Mouse (Mus musculus) heart, postnatal 4 days (tissue): ENCODE results near the gene Ssr2. TPM values are rescaled to one million over a fixed set of nuclear protein-coding genes. Genes with fewer than 3 reads are reported as not detected.
"Not testable (repeated sequence)": the region's sequence is repeated elsewhere in the genome, so short reads cannot be mapped to it uniquely, and the experiment has no call there.

Experiments used
- DNase-seq: peaks from one replicate; pipeline ENCODE4 v3.0.0; 2021
- total RNA-seq, 2 experiments: library from RNA; stranded (reverse); gene quantifications; 2 replicates each; pipeline ENCODE4 v1.2.3; 2021

Ssr2 gene
- total RNA-seq, 2 experiments from 2014 or later: 145 to 152 TPM

DNA sequence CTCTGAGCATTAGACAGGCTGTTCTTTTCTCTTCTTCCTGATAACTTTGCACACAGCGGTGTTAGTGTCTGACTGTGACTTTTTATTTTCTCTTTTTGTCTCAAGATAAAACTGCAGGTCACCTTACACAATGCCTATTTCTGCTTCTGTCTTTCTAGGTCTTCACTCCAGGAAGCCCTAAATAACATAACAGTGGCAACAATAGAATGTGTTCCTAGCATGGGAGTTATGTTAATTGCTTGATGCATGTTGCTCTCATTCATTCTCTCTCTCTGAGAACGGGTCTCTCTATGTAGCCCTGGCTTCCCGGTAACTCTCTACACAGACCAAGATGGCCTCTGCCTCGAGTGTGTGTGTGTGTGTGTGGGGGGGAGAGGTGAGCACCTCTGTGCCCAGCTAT lies 26.8 kb downstream of the Ssr2 start:
- no peak for DNase-seq

DNA sequence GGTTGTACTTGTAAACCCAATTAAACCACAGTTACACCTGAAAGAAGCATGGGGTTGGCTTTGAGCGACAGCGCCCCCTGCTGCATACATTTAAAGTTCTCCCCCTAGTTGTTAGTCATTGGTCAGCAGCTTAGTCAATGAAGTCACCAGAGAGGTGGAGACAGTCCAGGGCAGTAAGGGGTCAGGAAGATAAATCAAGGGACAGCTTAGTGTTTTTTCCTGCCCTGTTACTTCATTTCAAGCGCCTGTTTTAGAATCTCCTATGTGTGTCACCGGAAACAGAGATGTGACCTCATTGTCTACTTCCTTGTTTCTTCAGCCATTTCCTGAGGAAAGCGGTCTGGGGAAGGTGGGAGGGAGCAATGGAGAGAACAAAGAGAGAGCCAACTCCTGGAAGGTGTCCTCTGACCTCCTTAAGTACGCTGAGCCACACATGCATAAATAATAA lies 28.1 kb downstream of the Ssr2 start:
- DNase-seq: peak; percentile 88

DNA sequence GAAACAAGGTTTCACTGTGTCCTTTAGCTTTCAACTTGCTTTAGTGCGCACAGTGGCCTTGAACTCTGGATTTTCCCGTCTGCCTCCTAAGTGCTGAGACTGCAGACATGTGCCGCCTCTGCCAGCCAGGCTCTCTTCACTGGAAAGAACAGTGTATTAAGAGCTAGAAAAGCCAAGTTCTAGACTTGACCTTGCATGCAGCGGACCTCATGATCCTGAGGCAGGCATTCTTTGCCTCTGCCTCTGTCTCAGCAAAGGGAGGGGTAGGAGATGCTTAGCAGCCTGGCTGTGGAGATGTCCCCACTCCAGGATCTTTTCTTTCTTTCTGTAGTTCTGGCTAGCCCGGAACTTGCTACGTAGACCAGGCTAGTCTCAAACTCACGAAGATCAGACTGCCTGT lies 29.2 kb downstream of the Ssr2 start:
- DNase-seq: no peak

- DNase-seq: not testable (repeated sequence)
Observed at GRCm38 (mm10) chr3:88605666-88606065, 30.0 kb downstream of the Ssr2 start, which contains the start of gene Arhgef2. Gene Arhgef2, plus strand, starts transcription at chr3:88605966.

GRCm38 (mm10) chr3:88607065-88607757 lies 31.5 kb downstream of the Ssr2 start:
- peak; percentile 95 for DNase-seq

DNA sequence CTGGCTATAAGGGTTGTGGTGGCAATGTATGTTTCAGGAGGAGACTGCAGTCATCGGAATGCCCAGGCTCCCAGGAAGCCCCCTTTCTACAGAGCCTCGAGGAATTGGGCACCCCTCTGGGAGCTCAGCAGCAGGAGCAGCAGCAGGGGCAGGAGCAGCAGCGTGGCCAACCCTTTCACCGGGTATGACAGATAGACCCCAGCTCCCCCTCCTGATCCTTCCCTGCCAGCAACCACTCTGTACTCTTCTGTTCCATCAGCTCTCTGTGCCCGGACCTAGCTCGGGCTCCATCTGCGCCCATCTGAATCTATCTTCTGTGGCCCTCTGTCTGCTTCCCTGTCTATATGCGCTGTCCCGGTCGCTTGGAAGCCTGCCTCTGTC lies 32.1 kb downstream of the Ssr2 start:
- no peak for DNase-seq

- no peak for DNase-seq
Observed at GRCm38 (mm10) chr3:88609066-88609465, 33.4 kb downstream of the Ssr2 start.

- DNase-seq: no peak
Observed at GRCm38 (mm10) chr3:88614418-88614817, 38.7 kb downstream of the Ssr2 start.

GRCm38 (mm10) chr3:88615117-88615516 lies 39.4 kb downstream of the Ssr2 start:
- DNase-seq: no peak

DNA sequence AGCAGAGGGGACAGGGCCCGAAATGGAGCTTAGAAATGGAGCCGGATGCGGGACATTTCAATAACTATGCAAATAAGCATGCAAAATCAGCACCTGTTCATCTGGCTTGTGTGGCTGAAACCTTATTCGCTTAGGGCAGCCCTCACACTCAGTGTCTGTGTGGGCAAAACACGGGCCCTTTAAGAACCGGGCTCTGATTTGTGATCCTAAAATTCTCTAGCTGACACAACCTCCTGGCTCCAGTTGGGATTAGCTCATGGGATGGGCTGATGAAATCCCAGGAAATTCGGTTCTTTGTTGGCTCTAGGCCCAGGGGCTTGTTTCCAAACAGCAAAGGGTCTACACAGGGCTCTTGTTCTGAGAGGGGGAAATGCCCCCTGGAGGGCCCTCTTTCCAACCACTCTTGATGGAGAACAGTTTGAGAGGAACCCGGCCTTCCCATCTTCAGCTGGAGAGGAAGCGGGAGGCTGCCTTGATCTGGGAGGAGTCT lies 40.3 kb downstream of the Ssr2 start:
- DNase-seq: peak; percentile 85

DNA sequence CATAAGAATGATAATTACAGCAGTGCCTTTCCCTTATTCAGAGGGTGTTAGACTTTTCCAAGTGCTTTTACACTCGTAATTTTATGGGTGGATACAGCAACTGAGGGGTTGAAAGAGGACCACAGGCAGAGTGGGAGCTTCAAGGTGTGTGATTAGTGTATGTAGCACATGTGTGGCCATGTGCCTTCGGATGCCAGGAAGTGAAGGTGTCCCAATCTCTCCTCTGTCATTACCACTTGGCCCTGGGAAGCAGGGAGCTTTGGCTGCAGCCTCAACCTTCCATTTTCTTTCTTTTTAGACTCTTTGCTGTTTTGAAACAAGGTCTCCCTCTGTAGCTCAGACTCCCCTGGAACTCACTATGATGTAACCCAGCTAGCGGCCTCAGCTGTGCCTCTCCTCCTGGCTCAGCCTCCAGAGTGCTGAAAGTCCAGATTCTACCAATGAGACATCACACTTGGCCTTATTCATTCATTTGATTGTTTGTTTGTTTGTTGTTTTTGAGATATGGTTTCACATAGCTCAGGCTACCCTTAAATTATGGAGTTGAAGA lies 41.4 kb downstream of the Ssr2 start:
- no peak for DNase-seq

GRCm38 (mm10) chr3:88618074-88618871 lies 42.6 kb downstream of the Ssr2 start:
- peak; percentile 53 for DNase-seq

GRCm38 (mm10) chr3:88619113-88620097 lies 43.7 kb downstream of the Ssr2 start:
- peak; percentile 54 for DNase-seq

- DNase-seq: no peak
Observed at GRCm38 (mm10) chr3:88620146-88620991, 44.7 kb downstream of the Ssr2 start.

DNA sequence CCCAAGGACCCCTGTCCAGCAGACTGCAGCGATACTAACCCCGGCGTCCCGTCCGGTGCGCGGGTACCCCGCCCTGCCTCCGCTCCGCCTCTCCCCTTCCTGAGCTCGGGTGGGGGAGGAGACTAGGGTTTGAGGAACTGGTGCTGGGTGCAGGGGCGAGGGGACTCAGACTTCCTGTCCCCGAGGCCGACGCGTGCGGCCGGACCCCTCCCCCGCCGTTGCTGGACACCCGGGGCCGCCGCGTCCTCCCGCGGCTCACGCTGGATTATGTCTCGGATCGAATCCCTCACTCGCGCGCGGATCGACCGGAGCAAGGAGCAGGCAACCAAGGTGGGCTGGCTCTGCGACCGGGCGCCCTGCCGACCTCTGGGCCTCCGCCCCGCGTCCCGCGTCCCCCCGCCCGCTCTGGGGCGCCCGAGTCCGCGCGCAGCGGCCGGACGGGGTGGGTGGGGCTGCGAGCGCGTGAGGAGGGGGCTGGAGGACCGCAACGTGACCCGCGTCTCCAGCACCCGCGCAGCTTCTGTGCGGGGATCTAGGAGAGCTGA lies 45.4 kb downstream of the Ssr2 start:
- peak; percentile 85 for DNase-seq

- DNase-seq: peak; percentile 73
Observed at GRCm38 (mm10) chr3:88621537-88622112, 45.9 kb downstream of the Ssr2 start.

DNA sequence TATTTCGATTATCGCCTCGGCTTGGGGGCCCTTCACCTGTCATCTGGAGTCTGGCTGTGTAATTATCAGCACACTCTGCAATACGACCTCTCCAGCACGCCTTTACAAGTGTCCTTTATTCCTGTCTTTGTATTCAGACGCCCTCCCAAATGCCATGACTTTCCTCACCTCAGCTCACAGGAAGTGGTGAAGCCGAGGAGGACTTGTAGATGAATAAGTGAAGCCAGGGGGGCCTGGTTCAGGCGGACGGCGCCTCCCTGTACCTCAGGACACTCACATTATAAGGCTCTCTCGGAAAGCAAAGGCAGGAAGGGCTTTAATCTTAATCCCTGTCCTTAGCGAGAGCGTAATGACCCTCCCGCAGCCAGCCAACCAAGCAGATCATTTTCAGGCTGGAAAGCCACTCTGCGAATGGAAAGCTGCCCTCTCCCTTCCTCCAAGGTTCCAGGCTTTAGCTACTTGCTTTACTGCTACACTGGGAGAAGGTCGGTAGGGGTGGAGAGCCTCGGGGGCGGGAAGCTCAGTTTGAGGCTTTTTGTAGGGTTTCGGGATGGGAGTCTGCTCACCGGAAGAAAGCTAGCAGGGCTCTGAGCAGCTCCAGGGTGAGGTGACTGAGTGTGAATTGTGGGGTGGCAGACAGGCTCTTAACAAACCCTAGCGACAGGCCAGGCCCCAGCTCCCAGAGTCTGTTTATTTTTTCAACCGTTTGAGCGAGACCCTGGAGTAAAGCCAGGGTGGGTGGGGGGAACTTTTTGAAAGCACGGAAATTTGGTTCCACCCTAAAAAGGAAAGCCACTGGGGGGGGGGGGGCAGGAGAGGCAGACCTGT lies 46.7 kb downstream of the Ssr2 start:
- DNase-seq: peak; percentile 71

DNA sequence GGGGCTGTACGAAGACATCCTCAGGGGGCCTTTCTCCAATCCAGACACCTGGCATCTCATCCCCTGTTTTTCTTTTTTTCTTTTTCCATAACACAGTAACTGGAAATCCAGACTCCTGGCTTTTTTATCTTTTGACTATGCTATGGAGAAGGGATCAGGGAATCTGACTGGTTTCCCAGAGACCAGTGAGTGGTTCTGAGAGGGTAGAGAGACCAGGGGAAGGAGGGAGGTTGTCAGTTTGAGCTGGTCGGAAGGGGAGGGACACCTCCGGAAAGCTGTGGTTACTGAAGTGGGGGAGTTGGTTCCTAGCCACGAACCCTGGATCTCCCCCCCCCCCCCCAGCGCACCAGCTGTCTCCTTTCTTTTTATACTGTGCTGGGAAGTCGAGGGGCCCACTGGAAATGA lies 47.3 kb downstream of the Ssr2 start:
- peak; percentile 57 for DNase-seq

- no peak for DNase-seq
Observed at GRCm38 (mm10) chr3:88623346-88624135, 47.9 kb downstream of the Ssr2 start.
